Mouse (Mus musculus) testis, adult 2 months (tissue): Measurements from ENCODE around the gene Gtf2i.

Experiments
- CTCF ChIP-seq: fragments of 200-500 bp; IDR thresholded peaks from 2 replicates; pipeline ENCODE4 v1.5.1; 2012; ENCODE audit warnings: low read depth, mild to moderate bottlenecking, inconsistent platforms, low read length, moderate library complexity; ENCODE audit not compliant: control insufficient read depth, insufficient read depth, insufficient replicate concordance
- POLR2A ChIP-seq: fragments of 200-500 bp; IDR thresholded peaks from 2 replicates; pipeline ENCODE4 v1.6.1; 2012; ENCODE audit warnings: low read depth, mild to moderate bottlenecking, inconsistent platforms, low read length, moderate library complexity; ENCODE audit not compliant: control insufficient read depth

- TF ChIP-seq POLR2A (no peak), CTCF (no peak)
These were observed 78.3 kb downstream of the Gtf2i start for GRCm38 (mm10) chr5:134236241-134236640.
